Mouse (Mus musculus) embryonic fibroblast, embryonic 13.5 days (primary cell): Measurements from ENCODE around the gene Pdcd2l. TPM values are rescaled to one million over a fixed set of nuclear protein-coding genes. Genes with fewer than 3 reads are reported as not detected.

Experiments
- H3K27ac ChIP-seq: 2 replicates; pipeline ENCODE4 v1.5.1; 2012; ENCODE audit warnings: low read length, control low read depth, inconsistent platforms; ENCODE audit not compliant: insufficient read depth
- H3K4me1 ChIP-seq: 2 replicates; pipeline ENCODE4 v1.6.1; 2011; ENCODE audit warnings: low read length; ENCODE audit not compliant: control insufficient read depth, insufficient read depth
- H3K4me3 ChIP-seq: 2 replicates; pipeline ENCODE4 v1.5.1; 2011; ENCODE audit warnings: mild to moderate bottlenecking, control low read depth, low read length; ENCODE audit not compliant: insufficient read depth
- CTCF ChIP-seq: IDR thresholded peaks from 2 replicates; pipeline ENCODE4 v1.5.1; 2011; ENCODE audit warnings: mild to moderate bottlenecking, control low read depth, low read length, moderate library complexity, borderline replicate concordance; ENCODE audit not compliant: insufficient read depth
- POLR2A ChIP-seq: IDR thresholded peaks from 2 replicates; pipeline ENCODE4 v1.6.1; 2011; ENCODE audit warnings: low read depth, mild to moderate bottlenecking, control low read depth, low read length, moderate library complexity
- polyA plus RNA-seq: library from polyadenylated mRNA; stranded (reverse); fragments of >200 nt; gene quantifications from 2 replicates; pipeline ENCODE4 v1.2.4, GENCODE M21; 2011; ENCODE audit warnings: low read depth; ENCODE audit not compliant: missing spikeins, insufficient read length

Gene Pdcd2l
- polyA plus RNA-seq, 1 experiment: 18.6 TPM

DNA sequence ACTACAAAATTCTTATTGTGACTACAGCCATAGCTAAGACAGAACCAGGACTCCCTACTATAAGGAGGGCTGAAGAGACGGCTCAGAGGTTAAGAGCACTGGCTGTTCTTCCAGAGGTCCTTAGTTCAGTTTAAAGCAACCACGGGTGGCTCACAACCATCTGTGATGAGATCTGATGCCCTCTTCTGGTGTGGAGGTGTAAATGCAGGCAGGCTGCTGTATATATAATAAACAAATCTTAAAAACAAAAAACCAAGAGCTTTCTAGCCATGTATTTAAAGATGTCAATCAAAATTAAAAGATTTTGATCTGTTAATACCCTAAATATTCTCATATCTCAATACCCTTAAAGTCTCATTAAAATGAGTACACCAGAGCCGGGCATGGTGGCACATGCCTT is 37.3 kb downstream of the Pdcd2l start:
- Histone ChIP-seq H3K27ac (no peak overlapping the region), H3K4me3 (no peak overlapping the region), H3K4me1 (peaks cover 3% of the 10 kb centered on the region)
- TF ChIP-seq CTCF (no peak), POLR2A (no peak)

DNA sequence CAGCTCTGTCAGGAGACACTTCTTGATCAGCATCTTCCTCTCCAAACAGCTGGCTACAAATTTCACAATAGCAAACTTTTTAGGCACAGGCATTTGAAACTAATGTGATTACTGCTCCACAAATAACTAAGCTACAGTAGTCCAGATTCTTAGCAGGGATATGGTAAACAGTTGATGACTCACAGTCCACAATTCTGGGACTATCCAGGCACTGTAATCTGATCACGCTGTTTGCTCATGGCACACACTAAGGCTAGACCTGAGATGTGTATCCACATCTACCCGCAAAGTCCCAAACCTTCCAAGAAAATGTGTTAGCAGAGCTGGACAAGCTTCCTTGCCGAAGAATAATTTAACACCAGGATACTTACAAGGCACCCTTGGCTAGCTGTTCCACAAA is 38.5 kb downstream of the Pdcd2l start:
- TF ChIP-seq CTCF: no peak
- no peak for TF ChIP-seq POLR2A
- peaks cover 3% of the 10 kb centered on the region for H3K4me1 ChIP-seq
- H3K27ac ChIP-seq: peak overlapping the region; percentile 73
- no peak overlapping the region for H3K4me3 ChIP-seq

DNA sequence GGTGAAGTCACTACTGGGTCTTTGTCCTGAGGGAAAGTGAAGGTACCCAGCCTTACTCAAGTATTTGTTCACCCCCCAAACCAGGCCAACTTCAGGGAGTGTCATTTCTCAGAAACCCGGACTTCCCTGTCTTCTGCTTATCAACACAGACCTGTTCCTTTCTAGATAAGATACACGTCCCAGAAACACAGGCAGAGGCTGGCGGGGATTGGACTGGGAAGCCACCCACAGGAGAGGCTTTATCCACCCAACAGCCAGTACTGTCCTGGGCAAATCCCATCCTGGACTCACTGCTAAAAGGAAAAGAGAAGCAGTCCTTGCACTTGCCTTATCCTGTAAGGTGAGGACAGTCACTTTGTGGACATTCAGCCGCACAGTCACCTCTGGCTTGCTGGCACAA is 49.3 kb downstream of the Pdcd2l start:
- Histone ChIP-seq H3K27ac (no peak overlapping the region), H3K4me1 (no peaks in the 10 kb centered on the region), H3K4me3 (no peak overlapping the region)
- no peak for TF ChIP-seq POLR2A
- no peak for TF ChIP-seq CTCF

DNA sequence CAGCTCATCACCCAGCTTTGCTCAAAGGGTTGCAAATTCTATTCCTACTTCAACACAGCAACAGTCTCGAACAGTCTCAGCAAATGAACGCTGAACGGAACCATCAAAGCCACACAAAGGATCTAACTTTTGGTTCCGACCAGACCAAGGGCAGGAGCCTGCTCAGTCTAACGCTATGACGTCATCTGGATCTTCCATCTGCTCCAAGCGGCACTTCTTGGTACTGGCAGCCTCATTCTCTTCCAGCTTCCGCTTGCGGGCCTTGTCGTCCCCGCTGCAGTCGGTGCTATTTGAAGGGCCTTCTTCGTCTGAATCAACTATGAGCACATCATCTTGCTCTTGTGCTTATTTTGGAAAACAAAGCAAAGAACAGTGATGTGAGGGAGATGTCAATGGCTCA is 55.3 kb downstream of the Pdcd2l start:
- Histone ChIP-seq H3K4me3 (no peak overlapping the region), H3K4me1 (no peaks in the 10 kb centered on the region), H3K27ac (no peak overlapping the region)
- TF ChIP-seq CTCF (no peak), POLR2A (no peak)

DNA sequence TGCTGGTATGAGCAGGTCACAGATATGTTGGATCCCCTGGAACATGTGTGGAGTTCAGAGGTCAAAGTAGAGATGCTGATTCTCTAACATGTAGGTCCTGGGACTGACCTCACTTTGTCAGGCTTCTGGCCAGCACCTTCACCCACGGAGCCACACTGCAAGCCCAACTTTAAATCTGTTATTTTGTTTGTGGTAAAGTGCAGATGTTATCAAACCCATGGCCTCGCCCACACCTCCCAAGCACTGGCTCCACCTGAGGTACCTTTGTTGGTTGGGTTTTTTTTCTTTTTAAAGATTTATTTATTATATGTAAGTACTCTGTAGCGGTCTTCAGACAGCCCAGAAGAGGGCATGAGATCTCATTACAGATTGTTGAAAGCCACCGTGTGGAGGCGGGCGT is 57.0 kb downstream of the Pdcd2l start:
- TF ChIP-seq CTCF (no peak), POLR2A (no peak)
- Histone ChIP-seq H3K4me3 (no peak overlapping the region), H3K27ac (no peak overlapping the region), H3K4me1 (no peaks in the 10 kb centered on the region)

Other genes with a start within 250 kb of the Pdcd2l start
- not detected in 2 replicates for gene Scgb2b27, start 182.7 kb downstream of the Pdcd2l start, polyA plus RNA-seq
- gene Scgb1b27, start 175.2 kb downstream of the Pdcd2l start, polyA plus RNA-seq: not detected in 2 replicates
- not detected in 2 replicates for gene Scgb1b30, start 101.2 kb downstream of the Pdcd2l start, polyA plus RNA-seq
- 32.7 and 33.2 TPM in 2 replicates for gene Wtip, start 63.4 kb downstream of the Pdcd2l start, polyA plus RNA-seq
- 108 and 123 TPM in 2 replicates for gene Uba2, start 27.1 kb downstream of the Pdcd2l start, polyA plus RNA-seq
- 244 and 331 TPM in 2 replicates for gene Gpi1, start 33.7 kb upstream of the Pdcd2l start, polyA plus RNA-seq
- gene Gm6096, start 54.4 kb upstream of the Pdcd2l start, polyA plus RNA-seq: not detected in 2 replicates
- 49.8 and 62.1 TPM in 2 replicates for gene 4931406P16Rik, start 116.9 kb upstream of the Pdcd2l start, polyA plus RNA-seq
- gene Lsm14a, start 196.7 kb upstream of the Pdcd2l start, polyA plus RNA-seq: 131 and 166 TPM in 2 replicates